Mouse (Mus musculus) thymus, adult 2 months (tissue): ENCODE data around the gene Olfr593. TPM values are rescaled to one million over a fixed set of nuclear protein-coding genes. Genes with fewer than 3 reads are reported as not detected.
"Not testable (repeated sequence)": the region's sequence is repeated elsewhere in the genome, so short reads cannot be mapped to it uniquely, and the experiment has no call there.

Experiments
- DNase-seq: peaks from one replicate; pipeline ENCODE4 v3.0.0; 2021
- H3K27ac ChIP-seq: fragments of 200-500 bp; 2 replicates; pipeline ENCODE4 v1.5.1; 2012; ENCODE audit warnings: low read length, control low read depth; ENCODE audit not compliant: control insufficient read depth, insufficient read depth
- H3K27me3 ChIP-seq: fragments of 200-500 bp; 2 replicates; pipeline ENCODE4 v1.6.1; 2012; ENCODE audit warnings: mild to moderate bottlenecking, low read length, moderate library complexity, mixed read lengths; ENCODE audit not compliant: control insufficient read depth, insufficient read depth
- H3K36me3 ChIP-seq: fragments of 200-500 bp; 2 replicates; pipeline ENCODE4 v1.6.1; 2012; ENCODE audit warnings: mild to moderate bottlenecking, low read length, moderate library complexity; ENCODE audit not compliant: control insufficient read depth, insufficient read depth
- H3K4me1 ChIP-seq: fragments of 200-500 bp; replicated peaks from 2 replicates; pipeline ENCODE4 v1.6.1; 2012; ENCODE audit warnings: low read length; ENCODE audit not compliant: control insufficient read depth, insufficient read depth
- H3K4me3 ChIP-seq: fragments of 200-500 bp; 2 replicates; pipeline ENCODE4 v1.5.1; 2012; ENCODE audit warnings: mild to moderate bottlenecking, low read length, control low read depth, moderate library complexity; ENCODE audit not compliant: control insufficient read depth, insufficient read depth
- CTCF ChIP-seq: fragments of 200-500 bp; IDR thresholded peaks from 2 replicates; pipeline ENCODE4 v1.5.1; 2012; ENCODE audit warnings: mild to moderate bottlenecking, control low read depth, low read length, moderate library complexity, borderline replicate concordance; ENCODE audit not compliant: control insufficient read depth, poor library complexity, insufficient read depth; ENCODE audit errors: extremely low read depth
- POLR2A ChIP-seq: fragments of 200-500 bp; IDR thresholded peaks from 2 replicates; pipeline ENCODE4 v1.6.1; 2012; ENCODE audit warnings: mild to moderate bottlenecking, low read length, control low read depth, moderate library complexity; ENCODE audit not compliant: control insufficient read depth, poor library complexity, insufficient read depth; ENCODE audit errors: extremely low read depth
- WGBS: fragments of 180-500 bp; shearing (Covaris S2); methylation state at CpG from one replicate; pipeline ENCODE4 v1.1.7; 2018; 5-methylcytosine and 5-hydroxymethylcytosine counted together
- polyA plus RNA-seq: library from polyadenylated mRNA; depleted of rRNA; stranded (reverse); fragments of >200 nt; gene quantifications from 2 replicates; pipeline ENCODE4 v1.2.3, GENCODE M21; 2012; rRNA removed

Olfr593 gene
- not detected in 2 replicates for polyA plus RNA-seq

DNA sequence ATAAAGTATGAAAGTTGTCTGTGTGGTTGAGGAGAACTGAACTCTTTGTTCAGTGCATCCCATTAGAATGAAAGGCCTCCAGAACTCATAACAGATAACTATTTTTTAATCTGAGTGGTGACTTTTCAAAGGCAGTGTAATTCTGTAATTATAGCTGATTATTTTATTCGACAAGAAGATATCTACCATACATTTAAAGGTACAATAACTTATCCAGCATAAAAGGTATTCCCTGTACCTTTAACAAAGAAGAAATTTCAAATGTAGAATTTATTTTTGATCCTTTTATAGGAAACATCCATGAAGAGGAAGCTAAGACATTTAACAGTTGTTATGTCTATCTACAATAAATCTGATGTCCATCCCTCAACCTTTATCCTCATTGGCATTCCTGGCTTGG lies at the start of gene Olfr593:
TSS of gene Olfr593 (plus strand) at position 301 of the 400 bp plus-strand sequence.
- H3K4me3 ChIP-seq = no peak within 1 kb of the TSS
- H3K27me3 ChIP-seq = no peaks in the 10 kb centered on the region
- no peaks in the 10 kb centered on the region for H3K4me1 ChIP-seq
- TF ChIP-seq CTCF = no peak
- no peak for TF ChIP-seq POLR2A
- H3K27ac ChIP-seq = no peak within 1 kb of the TSS
- no peak for DNase-seq
- H3K36me3 ChIP-seq = no peaks in the 10 kb centered on the region
- WGBS = 96% methylated on average over 1 of the region's 1 CpGs

GRCm38 (mm10) chr7:103169697-103170096 lies 42.0 kb upstream of the Olfr593 start:
- 85% methylated on average over 5 of the region's 5 CpGs for WGBS

DNA sequence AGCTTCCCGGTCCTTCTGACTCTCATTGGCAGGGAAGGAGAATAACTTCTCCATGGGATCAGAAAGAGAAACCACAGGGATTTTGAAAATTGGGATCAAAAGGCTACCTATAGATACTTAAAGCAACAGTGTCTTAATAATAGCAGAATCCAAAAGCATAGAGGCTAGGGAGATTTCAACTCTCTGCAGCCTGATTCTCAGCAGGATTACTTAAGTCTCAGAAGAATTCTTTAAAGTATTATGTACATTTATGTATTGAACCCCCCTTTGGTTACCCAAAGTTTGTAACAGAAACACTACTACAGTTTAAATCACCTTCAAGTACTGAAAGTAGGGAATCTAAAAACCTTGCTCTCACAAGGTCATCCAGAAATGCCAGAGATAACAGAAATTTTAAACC lies 33.4 kb upstream of the Olfr593 start, which contains the start of gene Olfr591:
TSS of gene Olfr591 (minus strand) at position 101 of the 400 bp plus-strand sequence.
- H3K4me3 ChIP-seq = no peak within 1 kb of the TSS
- 90% methylated on average over 1 of the region's 1 CpGs for WGBS
- no peak within 1 kb of the TSS for H3K27ac ChIP-seq
- no peaks in the 10 kb centered on the region for H3K36me3 ChIP-seq
- no peaks in the 10 kb centered on the region for H3K27me3 ChIP-seq
- no peak for TF ChIP-seq CTCF
- no peak for TF ChIP-seq POLR2A
- no peaks in the 10 kb centered on the region for H3K4me1 ChIP-seq
- no peak for DNase-seq

More at GRCm38 (mm10) chr7:103169697-103170096, 42.0 kb upstream of the Olfr593 start:
- H3K4me1 ChIP-seq = no peaks in the 10 kb centered on the region
- H3K27ac ChIP-seq = no peak overlapping the region
- DNase-seq = no peak
- H3K27me3 ChIP-seq = no peaks in the 10 kb centered on the region
- H3K36me3 ChIP-seq = no peaks in the 10 kb centered on the region
- H3K4me3 ChIP-seq = no peak overlapping the region
- TF ChIP-seq CTCF = no peak
- no peak for TF ChIP-seq POLR2A

- not testable (repeated sequence) for H3K4me3 ChIP-seq, DNase-seq, H3K27me3 ChIP-seq, H3K4me1 ChIP-seq, H3K36me3 ChIP-seq, H3K27ac ChIP-seq
- 85% methylated on average over 1 of the region's 1 CpGs for WGBS
These were observed 27.2 kb upstream of the Olfr593 start, which contains the start of gene Olfr592 for GRCm38 (mm10) chr7:103184503-103184902. TSS of gene Olfr592 (plus strand) at chr7:103184803.

DNA sequence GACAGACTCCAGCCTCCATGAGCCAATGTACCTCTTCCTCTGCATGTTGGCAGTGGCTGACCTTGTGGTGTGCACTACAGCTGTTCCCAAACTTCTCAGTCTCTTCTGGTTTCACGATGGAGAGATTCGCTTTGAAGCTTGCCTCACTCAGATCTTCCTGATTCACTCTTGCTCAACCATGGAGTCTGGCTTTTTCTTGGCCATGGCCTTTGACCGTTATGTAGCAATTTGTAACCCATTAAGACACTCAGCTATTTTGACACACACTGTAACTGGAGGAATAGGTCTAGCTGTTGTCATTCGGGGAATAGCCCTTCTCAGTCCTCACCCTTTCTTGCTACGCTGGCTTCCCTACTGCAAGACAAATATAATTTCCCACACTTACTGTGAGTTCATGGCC lies 388 bp downstream of the Olfr593 start:
- DNase-seq, H3K27ac ChIP-seq, H3K4me3 ChIP-seq, H3K4me1 ChIP-seq, H3K27me3 ChIP-seq, H3K36me3 ChIP-seq: not testable (repeated sequence)
- 94% methylated on average over 5 of the region's 5 CpGs for WGBS

- H3K36me3 ChIP-seq = no peaks in the 10 kb centered on the region
- H3K4me3 ChIP-seq = no peak within 1 kb of the TSS
- no peaks in the 10 kb centered on the region for H3K27me3 ChIP-seq
- no peak within 1 kb of the TSS for H3K27ac ChIP-seq
- TF ChIP-seq CTCF (no peak), POLR2A (no peak)
- no peaks in the 10 kb centered on the region for H3K4me1 ChIP-seq
- DNase-seq = no peak
These were observed 5.0 kb downstream of the Olfr593 start, which contains the start of gene Olfr594 for GRCm38 (mm10) chr7:103216696-103217095. TSS of gene Olfr594 (plus strand) at chr7:103216996.

DNA sequence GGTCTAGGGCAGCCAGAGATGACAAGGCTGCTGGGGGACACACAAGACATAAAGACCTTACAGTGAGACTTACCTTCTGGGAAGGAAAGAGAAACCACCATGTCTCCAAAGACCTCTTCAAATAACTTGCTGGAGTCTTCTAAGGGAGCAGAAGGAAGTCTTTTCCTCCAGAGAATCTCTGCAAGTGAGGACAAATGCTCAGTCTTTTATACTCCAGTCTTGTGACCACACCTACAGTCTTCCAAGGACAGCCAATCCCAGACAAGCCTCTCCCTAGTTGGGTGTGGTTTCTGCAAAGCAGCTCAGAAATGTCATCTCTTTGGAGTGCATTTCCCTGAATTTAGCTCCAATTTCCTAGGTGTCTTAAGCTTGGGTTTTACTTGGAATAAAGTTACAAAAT lies 40.7 kb downstream of the Olfr593 start, which contains the start of gene Usp17ld:
TSS of gene Usp17ld (minus strand) at position 101 of the 400 bp plus-strand sequence.
- H3K4me3 ChIP-seq, H3K4me1 ChIP-seq, DNase-seq, H3K36me3 ChIP-seq, H3K27me3 ChIP-seq, H3K27ac ChIP-seq: not testable (repeated sequence)

Other genes with a start within 250 kb of the Olfr593 start
- not detected in 2 replicates for gene Olfr576, start 249.2 kb upstream of the Olfr593 start, polyA plus RNA-seq
- not detected in 2 replicates for gene Olfr577, start 235.9 kb upstream of the Olfr593 start, polyA plus RNA-seq
- gene Olfr578, start 222.5 kb upstream of the Olfr593 start, polyA plus RNA-seq = not detected in 2 replicates
- gene Olfr582, start 173.8 kb upstream of the Olfr593 start, polyA plus RNA-seq = not detected in 2 replicates
- gene Olfr583, start 160.6 kb upstream of the Olfr593 start, polyA plus RNA-seq = not detected in 2 replicates
- not detected in 2 replicates for gene Olfr584, start 130.0 kb upstream of the Olfr593 start, polyA plus RNA-seq
- gene Olfr585, start 114.1 kb upstream of the Olfr593 start, polyA plus RNA-seq = not detected in 2 replicates
- not detected in 2 replicates for gene Olfr586, start 86.2 kb upstream of the Olfr593 start, polyA plus RNA-seq
- gene Olfr588-ps1, start 71.0 kb upstream of the Olfr593 start, polyA plus RNA-seq = not detected in 2 replicates
- gene Olfr589, start 55.5 kb upstream of the Olfr593 start, polyA plus RNA-seq = not detected in 2 replicates
- not detected in 2 replicates for gene Olfr591, start 33.5 kb upstream of the Olfr593 start, polyA plus RNA-seq
- gene Olfr592, start 27.1 kb upstream of the Olfr593 start, polyA plus RNA-seq = not detected in 2 replicates
- gene Olfr594, start 5.1 kb downstream of the Olfr593 start, polyA plus RNA-seq = not detected in 2 replicates
- not detected in 2 replicates for gene Usp17ld, start 40.6 kb downstream of the Olfr593 start, polyA plus RNA-seq
- gene Olfr596, start 93.8 kb downstream of the Olfr593 start, polyA plus RNA-seq = not detected in 2 replicates
- gene Olfr597, start 104.5 kb downstream of the Olfr593 start, polyA plus RNA-seq = not detected in 2 replicates
- not detected in 2 replicates for gene Olfr598, start 111.7 kb downstream of the Olfr593 start, polyA plus RNA-seq
- not detected in 2 replicates for gene Olfr599, start 124.1 kb downstream of the Olfr593 start, polyA plus RNA-seq
- not detected in 2 replicates for gene Olfr600, start 137.8 kb downstream of the Olfr593 start, polyA plus RNA-seq
- gene Olfr601, start 150.8 kb downstream of the Olfr593 start, polyA plus RNA-seq = not detected in 2 replicates
- not detected in 2 replicates for gene Olfr603, start 174.3 kb downstream of the Olfr593 start, polyA plus RNA-seq
- 0.13 TPM in 1 of 2 replicates, not detected in the other for gene Usp17lc, start 203.2 kb downstream of the Olfr593 start, polyA plus RNA-seq
- not detected in 2 replicates for gene Olfr605, start 233.6 kb downstream of the Olfr593 start, polyA plus RNA-seq
- not detected in 2 replicates for gene Olfr606, start 237.2 kb downstream of the Olfr593 start, polyA plus RNA-seq